Mouse (Mus musculus): ENCODE results near the gene Cd209a.
A peak's percentile ranks its signal among the peaks of the same experiment; 100 is the strongest.
"Not testable (repeated sequence)": the region's sequence is repeated elsewhere in the genome, so short reads cannot be mapped to it uniquely, and the experiment has no call there.

Cd209a gene

DNA sequence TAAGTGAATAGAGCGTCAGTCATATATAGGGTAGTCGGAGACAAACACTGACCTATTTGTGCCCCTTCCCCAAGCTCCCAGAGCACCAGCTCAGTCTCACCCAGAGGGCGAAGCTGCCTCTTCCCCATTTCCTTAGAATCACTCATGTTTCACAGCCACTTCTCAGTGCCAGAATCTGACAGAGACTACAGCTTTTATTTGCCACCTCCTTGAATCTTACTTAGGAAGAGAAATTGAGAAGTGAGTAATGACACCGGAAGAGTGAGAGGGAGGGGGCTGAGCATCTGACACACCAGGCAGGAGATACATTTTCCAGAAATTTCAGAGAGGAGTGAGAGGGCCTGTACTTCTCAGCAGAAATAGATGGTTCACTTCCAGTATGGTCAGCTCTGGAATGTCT lies at the start of gene Cd209a:
Gene Cd209a, minus strand, starts transcription at position 224 of the 400 bp plus-strand sequence.
- DNase-seq = peak; percentile 7

- DNase-seq = not testable (repeated sequence)
These were observed 19.9 kb upstream of the Cd209a start for GRCm38 (mm10) chr8:3768641-3769040.

GRCm38 (mm10) chr8:3754261-3754850 lies 5.6 kb upstream of the Cd209a start:
- peak; percentile 57 for DNase-seq

GRCm38 (mm10) chr8:3736947-3737346 lies 11.8 kb downstream of the Cd209a start:
- DNase-seq = no peak

GRCm38 (mm10) chr8:3735599-3735998 lies 13.2 kb downstream of the Cd209a start:
- peak; percentile 25 for DNase-seq

- no peak for DNase-seq
These were observed 14.7 kb downstream of the Cd209a start for GRCm38 (mm10) chr8:3734084-3734483.

- no peak for DNase-seq
These were observed 27.7 kb downstream of the Cd209a start for GRCm38 (mm10) chr8:3721041-3721440.

- no peak for DNase-seq
These were observed 28.2 kb downstream of the Cd209a start, which contains the start of gene Clec4g for GRCm38 (mm10) chr8:3720551-3720950. Gene Clec4g, minus strand, starts transcription at chr8:3720651.

DNA sequence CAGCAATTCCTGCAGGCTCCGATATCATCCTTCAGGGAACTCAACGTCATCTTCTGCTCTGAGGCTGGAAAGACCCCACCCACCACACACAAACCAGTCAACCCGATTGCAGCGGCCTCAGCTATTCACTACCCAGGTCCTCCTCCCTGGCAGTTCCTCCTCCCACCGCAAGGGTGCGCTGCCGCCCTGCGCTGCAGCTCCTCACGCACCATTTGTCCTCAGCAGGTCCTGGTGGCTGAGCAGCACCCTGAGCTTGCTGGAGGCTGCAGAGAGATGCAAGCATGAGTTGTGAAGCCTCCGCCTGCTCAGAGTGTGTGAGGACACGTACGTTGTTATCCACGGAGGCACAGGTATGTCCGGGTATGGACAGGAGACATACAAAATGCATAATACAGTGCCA lies 30.2 kb downstream of the Cd209a start:
- peak; percentile 66 for DNase-seq

GRCm38 (mm10) chr8:3717321-3717954 lies 31.3 kb downstream of the Cd209a start:
- DNase-seq = no peak

DNA sequence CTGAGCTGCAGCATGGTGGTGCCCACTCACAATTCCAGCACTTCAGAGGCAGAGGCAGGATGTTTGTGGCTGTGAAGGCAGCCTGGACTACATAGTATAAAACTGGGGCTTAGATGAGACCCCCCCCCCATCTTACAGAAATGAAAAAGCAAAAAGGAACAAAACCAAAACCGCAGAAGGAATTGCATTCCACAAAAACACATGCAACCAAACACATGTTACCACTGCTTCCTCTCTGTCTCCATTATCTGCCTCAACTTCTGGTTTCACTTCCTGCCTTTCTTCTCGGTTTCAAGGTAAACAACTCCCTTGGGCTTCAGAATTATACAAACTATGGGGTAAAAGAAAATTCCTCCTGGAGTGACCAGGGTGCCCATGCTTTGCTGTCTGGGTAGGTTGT lies 37.1 kb downstream of the Cd209a start:
- no peak for DNase-seq

GRCm38 (mm10) chr8:3710312-3710711 lies 38.5 kb downstream of the Cd209a start:
- DNase-seq = no peak

DNA sequence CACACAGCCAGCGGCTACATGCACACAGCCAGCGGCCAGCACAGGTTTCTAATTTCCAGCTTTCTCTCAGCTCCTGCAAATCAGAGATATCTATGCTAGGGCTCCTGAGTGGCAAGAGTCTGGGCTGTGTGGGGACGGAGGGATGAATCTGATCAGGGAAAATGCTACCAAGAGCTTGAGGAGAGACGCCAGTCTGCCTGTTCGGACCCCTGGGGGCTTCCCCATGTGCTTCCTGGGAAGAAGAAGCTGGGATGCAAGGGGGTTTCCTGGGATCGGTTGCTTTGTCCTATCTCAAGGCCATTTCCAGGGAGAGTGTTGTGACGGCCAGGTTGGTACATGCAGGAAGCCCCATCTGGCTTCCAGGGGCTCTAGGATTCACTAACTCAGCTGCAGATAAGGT lies 41.2 kb downstream of the Cd209a start:
- DNase-seq = no peak

- DNase-seq = peak; percentile 40
These were observed 43.1 kb downstream of the Cd209a start for GRCm38 (mm10) chr8:3705711-3706110.

DNA sequence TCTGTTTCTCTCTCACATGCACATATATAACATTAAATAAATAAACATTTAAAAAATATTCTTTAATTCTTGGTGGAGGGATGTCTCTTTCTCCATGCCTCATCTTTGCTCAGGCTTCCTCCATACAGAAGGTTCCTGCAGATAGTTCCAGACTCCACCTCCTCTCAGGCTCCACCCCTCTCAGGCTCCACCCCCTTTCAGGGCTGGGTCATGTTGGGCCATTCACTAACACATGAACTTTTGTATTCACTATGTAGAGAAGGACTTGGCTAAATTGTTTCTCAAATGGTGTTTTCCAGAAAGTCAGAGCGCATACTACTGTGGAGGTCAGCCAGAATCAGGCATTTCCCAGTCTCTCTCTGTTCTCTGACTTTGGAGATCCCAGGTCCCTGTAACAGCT lies 47.3 kb downstream of the Cd209a start:
- DNase-seq = no peak

DNA sequence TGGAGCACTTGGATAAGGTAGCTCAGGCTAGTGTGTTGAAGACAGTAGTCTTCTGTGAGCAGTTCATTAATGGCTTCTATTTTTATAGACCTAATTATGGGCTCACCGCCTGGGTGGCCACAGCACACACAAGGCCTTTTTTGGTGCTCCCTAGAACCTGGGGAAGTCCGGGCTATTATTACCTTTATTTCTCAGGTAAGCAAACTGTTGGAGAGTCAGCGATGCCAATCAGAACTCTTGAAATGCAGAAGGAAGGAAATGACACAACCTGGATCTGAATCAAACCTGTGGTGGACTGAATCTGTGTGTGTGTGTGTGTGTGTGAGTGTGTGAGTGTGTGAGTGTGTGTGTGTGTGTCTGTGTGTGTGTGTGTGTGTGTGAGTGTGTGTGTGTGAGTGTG lies 54.7 kb downstream of the Cd209a start, which contains the start of gene Fcer2a:
Gene Fcer2a, minus strand, starts transcription at position 55 of the 400 bp plus-strand sequence.
- DNase-seq = no peak

All from right cerebral cortex, adult 18-20 months (tissue).